Mouse (Mus musculus) lung, embryonic 14.5 days (tissue): ENCODE data around the gene Gnao1. TPM values are rescaled to one million over a fixed set of nuclear protein-coding genes. Genes with fewer than 3 reads are reported as not detected.

ENCODE experiments used
- ATAC-seq: fragments of 200-750 bp; cut with Nextera tagmentation; 2 replicates; pipeline ENCODE4 v1.8.0; 2017; ENCODE audit warnings: mild to moderate bottlenecking, moderate TSS enrichment, moderate library complexity; ENCODE audit not compliant: insufficient read depth
- DNase-seq: peaks from one replicate; pipeline ENCODE4 v3.0.0-alpha.2; 2015
- H3K27ac ChIP-seq: fragments of 300-500 bp; sonication (generic); 2 replicates; pipeline ENCODE4 v1.5.1; 2014; ENCODE audit warnings: low read depth, mild to moderate bottlenecking, moderate library complexity
- H3K27me3 ChIP-seq: fragments of 300-500 bp; sonication (generic); 2 replicates; pipeline ENCODE4 v1.6.1; 2014; ENCODE audit warnings: low read length, control low read depth; ENCODE audit not compliant: insufficient read depth
- H3K36me3 ChIP-seq: fragments of 300-500 bp; sonication (generic); 2 replicates; pipeline ENCODE4 v1.6.1; 2014; ENCODE audit warnings: control low read depth; ENCODE audit not compliant: insufficient read depth
- H3K4me1 ChIP-seq: fragments of 300-500 bp; sonication (generic); 2 replicates; pipeline ENCODE4 v1.6.1; 2014; ENCODE audit warnings: antibody characterized with exemption, control low read depth; ENCODE audit not compliant: insufficient read depth
- H3K4me2 ChIP-seq: fragments of 300-500 bp; sonication (generic); 2 replicates; pipeline ENCODE4 v1.6.1; 2014; ENCODE audit warnings: mild to moderate bottlenecking
- H3K4me3 ChIP-seq: fragments of 300-500 bp; sonication (generic); 2 replicates; pipeline ENCODE4 v1.5.1; 2014; ENCODE audit warnings: low read depth, low read length
- H3K9ac ChIP-seq: fragments of 300-500 bp; sonication (generic); 2 replicates; pipeline ENCODE4 v1.6.1; 2014
- H3K9me3 ChIP-seq: fragments of 300-500 bp; sonication (generic); 2 replicates; pipeline ENCODE4 v1.6.1; 2016; ENCODE audit warnings: low read depth, low read length, control low read depth
- CTCF ChIP-seq: IDR thresholded peaks from 2 replicates; pipeline ENCODE4 v1.5.1; 2016; ENCODE audit warnings: antibody characterized with exemption, low read depth
- WGBS: fragments of 180-500 bp; shearing (Covaris S2); extraction: QIAGEN DNeasy Blood & Tissue Kit; methylation state at CpG from one replicate; pipeline ENCODE4 v1.1.7; 2014; 5-methylcytosine and 5-hydroxymethylcytosine counted together
- polyA plus RNA-seq: library from polyadenylated mRNA; unstranded; fragments of >200 nt; fragmentation: Nextera tagmentation; extraction: Ambion mirVana; gene quantifications from 2 replicates; pipeline ENCODE4 v1.2.1, GENCODE M21; 2014

The Gnao1 gene
- polyA plus RNA-seq, 1 experiment from 2014 or later = 1.8 TPM

- ATAC-seq (peak; percentile 56; the same call in 1 of the 2 replicates), DNase-seq (peak; percentile 49)
- peak; percentile 54 for TF ChIP-seq CTCF
- Histone ChIP-seq H3K4me3 (no peak overlapping the region), H3K4me1 (no peaks in the 10 kb centered on the region; the same call in 1 of the 2 replicates), H3K36me3 (no peaks in the 10 kb centered on the region), H3K9ac (no peak overlapping the region), H3K27me3 (no peaks in the 10 kb centered on the region), H3K4me2 (0 out of 2 replicates have a peak overlapping the region, but pooled peaks have one; percentile 12), H3K9me3 (no peaks in the 10 kb centered on the region), H3K27ac (no peak overlapping the region)
- WGBS = 31% methylated on average over 12 of the region's 12 CpGs
These were observed 34.2 kb downstream of the Gnao1 start for GRCm38 (mm10) chr8:93843858-93844502.

GRCm38 (mm10) chr8:93845186-93845585, 35.4 kb downstream of the Gnao1 start:
- Histone ChIP-seq H3K4me3 (no peak overlapping the region), H3K27me3 (no peaks in the 10 kb centered on the region), H3K9ac (no peak overlapping the region), H3K36me3 (no peaks in the 10 kb centered on the region), H3K9me3 (no peaks in the 10 kb centered on the region), H3K27ac (no peak overlapping the region), H3K4me1 (no peaks in the 10 kb centered on the region; the same call in 1 of the 2 replicates), H3K4me2 (no peak overlapping the region)
- DNase-seq (no peak), ATAC-seq (no peak)
- no peak for TF ChIP-seq CTCF
- 68% methylated on average over 1 of the region's 1 CpGs for WGBS

GRCm38 (mm10) chr8:93852087-93852645, 42.4 kb downstream of the Gnao1 start:
- TF ChIP-seq CTCF = no peak
- no peak overlapping the region for H3K27ac ChIP-seq

GRCm38 (mm10) chr8:93852851-93853461, 43.2 kb downstream of the Gnao1 start:
- H3K4me3 ChIP-seq = no peak overlapping the region
- WGBS = 69% methylated on average over 9 of the region's 9 CpGs
- H3K36me3 ChIP-seq = no peaks in the 10 kb centered on the region

More at GRCm38 (mm10) chr8:93852087-93852645, 42.4 kb downstream of the Gnao1 start:
- H3K27me3 ChIP-seq = no peaks in the 10 kb centered on the region
- DNase-seq = no peak
- H3K4me2 ChIP-seq = no peak overlapping the region
- H3K9ac ChIP-seq = no peak overlapping the region
- no peaks in the 10 kb centered on the region for H3K9me3 ChIP-seq
- WGBS = 56% methylated on average over 11 of the region's 11 CpGs
- H3K4me3 ChIP-seq = no peak overlapping the region
- H3K36me3 ChIP-seq = no peaks in the 10 kb centered on the region
- H3K4me1 ChIP-seq = no peaks in the 10 kb centered on the region
- no peak for ATAC-seq

GRCm38 (mm10) chr8:93854676-93855075, 44.9 kb downstream of the Gnao1 start:
- no peak overlapping the region for H3K4me2 ChIP-seq
- H3K9ac ChIP-seq = no peak overlapping the region
- H3K9me3 ChIP-seq = no peaks in the 10 kb centered on the region
- no peaks in the 10 kb centered on the region for H3K4me1 ChIP-seq
- no peaks in the 10 kb centered on the region for H3K27me3 ChIP-seq
- 22% methylated on average over 5 of the region's 5 CpGs for WGBS
- no peak for TF ChIP-seq CTCF
- DNase-seq = no peak
- H3K36me3 ChIP-seq = no peaks in the 10 kb centered on the region
- H3K4me3 ChIP-seq = no peak overlapping the region
- ATAC-seq = no peak
- H3K27ac ChIP-seq = no peak overlapping the region

More at GRCm38 (mm10) chr8:93852851-93853461, 43.2 kb downstream of the Gnao1 start:
- DNase-seq (no peak), ATAC-seq (no peak)
- H3K4me1 ChIP-seq = no peaks in the 10 kb centered on the region
- no peaks in the 10 kb centered on the region for H3K27me3 ChIP-seq
- no peak overlapping the region for H3K27ac ChIP-seq
- no peak for TF ChIP-seq CTCF
- no peak overlapping the region for H3K4me2 ChIP-seq
- H3K9ac ChIP-seq = no peak overlapping the region
- no peaks in the 10 kb centered on the region for H3K9me3 ChIP-seq

GRCm38 (mm10) chr8:93855272-93855671, 45.5 kb downstream of the Gnao1 start:
- no peak for DNase-seq
- H3K27me3 ChIP-seq = no peaks in the 10 kb centered on the region
- 41% methylated on average over 4 of the region's 4 CpGs for WGBS
- H3K9me3 ChIP-seq = no peaks in the 10 kb centered on the region
- H3K9ac ChIP-seq = no peak overlapping the region
- H3K4me3 ChIP-seq = no peak overlapping the region
- TF ChIP-seq CTCF = no peak
- H3K4me2 ChIP-seq = no peak overlapping the region
- H3K4me1 ChIP-seq = no peaks in the 10 kb centered on the region
- no peak for ATAC-seq
- H3K27ac ChIP-seq = no peak overlapping the region
- H3K36me3 ChIP-seq = no peaks in the 10 kb centered on the region

GRCm38 (mm10) chr8:93857144-93857543, 47.4 kb downstream of the Gnao1 start:
- Histone ChIP-seq H3K4me2 (no peak overlapping the region), H3K4me1 (no peaks in the 10 kb centered on the region), H3K27ac (no peak overlapping the region), H3K27me3 (no peaks in the 10 kb centered on the region), H3K36me3 (no peaks in the 10 kb centered on the region), H3K9me3 (no peaks in the 10 kb centered on the region), H3K4me3 (no peak overlapping the region), H3K9ac (no peak overlapping the region)
- 66% methylated on average over 4 of the region's 4 CpGs for WGBS
- DNase-seq (no peak), ATAC-seq (no peak)
- TF ChIP-seq CTCF = no peak
